Mouse (Mus musculus): ENCODE results near the gene Prr22. TPM values are rescaled to one million over a fixed set of nuclear protein-coding genes. Genes with fewer than 3 reads are reported as not detected.

Prr22 gene
- polyA plus RNA-seq (2014; fragmentation: Nextera tagmentation; extraction: Ambion mirVana): 1.7 and 2.3 TPM in 2 replicates

DNA sequence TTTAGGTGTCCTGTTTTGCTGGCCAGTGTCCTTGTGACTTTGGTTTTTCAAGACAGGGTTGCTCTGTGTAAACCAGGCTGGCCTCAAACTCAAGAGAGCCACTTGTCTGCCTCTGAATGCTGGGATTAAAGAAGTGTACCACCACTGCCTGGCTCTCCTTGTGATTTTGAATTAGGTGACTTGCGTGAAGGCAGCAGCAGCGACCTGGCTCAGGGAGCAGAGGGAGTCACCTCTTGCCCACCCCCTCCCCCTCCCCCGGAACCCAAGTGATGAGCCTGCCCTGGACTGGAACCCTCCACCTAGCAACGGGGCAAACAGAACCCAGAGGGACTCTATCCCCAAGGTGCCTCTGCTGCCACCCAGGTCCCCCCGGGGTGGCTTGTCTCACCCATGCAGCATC lies at the start of gene Prr22:
TSS of gene Prr22 (plus strand) at position 301 of the 400 bp plus-strand sequence.
- Histone ChIP-seq H3K4me1 (ENCODE audit: control insufficient read depth, insufficient read depth, low read length) (peaks cover 3% of the 10 kb centered on the region; the same call in 1 of the 2 replicates), H3K27me3 (ENCODE audit: control insufficient read depth, insufficient read depth, low read length) (no peaks in the 10 kb centered on the region), H3K4me3 (ENCODE audit: low read length) (no peak within 1 kb of the TSS), H3K27ac (ENCODE audit: low read depth, low read length) (no peak within 1 kb of the TSS), H3K9me3 (ENCODE audit: control insufficient read depth, low read length) (no peaks in the 10 kb centered on the region), H3K9ac (ENCODE audit: low read depth, low read length) (no peak within 1 kb of the TSS), H3K4me2 (replicated peaks; ENCODE audit: low read depth, low read length) (no peak within 1 kb of the TSS), H3K36me3 (ENCODE audit: control insufficient read depth, insufficient read depth, low read length) (peaks cover 45% of the 10 kb centered on the region)
- ATAC-seq (ENCODE audit: low FRiP score, low TSS enrichment): no peak
- 93% methylated on average over 5 of the region's 5 CpGs for WGBS

DNA sequence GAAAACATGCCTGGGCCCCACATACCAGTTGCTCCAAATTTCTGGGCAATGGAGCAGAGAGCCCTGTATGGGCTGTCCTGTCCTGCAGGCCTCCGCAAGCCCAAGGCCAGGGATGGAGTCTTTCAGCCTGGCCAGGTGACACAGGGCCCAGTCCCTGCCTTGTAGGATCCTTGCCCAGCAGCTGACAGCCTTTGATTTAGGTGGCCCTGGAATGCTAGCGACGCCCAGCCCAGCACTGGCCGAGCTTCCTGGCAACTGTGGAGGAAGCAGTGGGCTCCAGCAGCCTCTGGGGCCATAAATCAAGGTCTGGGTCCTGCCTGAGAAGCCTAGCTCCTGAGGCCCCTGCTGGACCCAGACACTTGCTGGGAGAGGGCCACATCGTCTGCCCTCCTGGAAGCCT lies 47.6 kb upstream of the Prr22 start:
- no peak overlapping the region for H3K4me2 ChIP-seq (replicated peaks; ENCODE audit: low read depth, low read length)
- peaks cover 24% of the 10 kb centered on the region for H3K4me1 ChIP-seq (ENCODE audit: control insufficient read depth, insufficient read depth, low read length)
- H3K9ac ChIP-seq (ENCODE audit: low read depth, low read length): 0 out of 2 replicates have a peak overlapping the region, but pooled peaks have one; percentile 34
- no peak overlapping the region for H3K4me3 ChIP-seq (ENCODE audit: low read length)
- H3K9me3 ChIP-seq (ENCODE audit: control insufficient read depth, low read length): no peaks in the 10 kb centered on the region
- H3K27me3 ChIP-seq (ENCODE audit: control insufficient read depth, insufficient read depth, low read length): no peaks in the 10 kb centered on the region
- ATAC-seq (ENCODE audit: low FRiP score, low TSS enrichment): peak; percentile 21; the same call in 1 of the 2 replicates
- H3K27ac ChIP-seq (ENCODE audit: low read depth, low read length): peak overlapping the region; percentile 47; the same call in 1 of the 2 replicates
- 9% methylated on average over 5 of the region's 5 CpGs for WGBS
- peaks cover 31% of the 10 kb centered on the region for H3K36me3 ChIP-seq (ENCODE audit: control insufficient read depth, insufficient read depth, low read length)

DNA sequence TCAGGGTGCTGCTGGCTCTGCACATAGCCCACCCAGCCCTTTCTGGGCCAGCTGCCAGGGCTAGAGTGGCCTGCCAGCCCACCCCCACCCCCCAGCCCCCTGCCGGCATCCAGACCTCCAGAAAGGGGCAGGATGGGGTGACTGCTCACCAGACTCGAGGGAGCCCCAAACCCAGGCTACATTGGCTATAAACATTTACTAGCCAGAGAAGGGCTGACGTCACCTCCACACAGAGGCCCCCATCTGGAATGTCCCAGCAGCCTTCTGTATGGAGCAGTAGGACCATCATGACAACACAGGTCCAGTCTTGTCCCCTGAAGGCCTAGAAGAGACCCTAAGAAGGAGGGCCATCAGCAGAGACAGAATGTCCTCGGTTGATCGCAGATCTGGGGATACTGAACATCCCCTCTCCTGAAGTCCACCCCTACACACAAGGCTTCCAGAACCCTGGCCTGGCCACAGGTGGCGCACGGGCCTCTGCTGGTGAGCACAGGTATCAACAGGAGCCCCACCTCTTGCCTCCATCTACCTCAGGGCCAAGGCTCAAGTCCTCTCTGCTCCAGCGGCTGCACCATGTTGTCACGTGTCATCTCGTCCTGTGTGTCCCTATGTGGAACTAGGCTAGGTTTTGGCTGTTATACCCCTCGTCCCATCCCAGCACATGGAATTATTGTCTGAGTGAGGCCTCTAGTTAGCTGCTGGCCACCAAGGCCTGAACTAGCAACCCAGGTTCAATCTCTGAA lies 46.5 kb upstream of the Prr22 start:
- H3K9ac ChIP-seq (ENCODE audit: low read depth, low read length): no peak overlapping the region
- no peak overlapping the region for H3K27ac ChIP-seq (ENCODE audit: low read depth, low read length)
- no peak for ATAC-seq (ENCODE audit: low FRiP score, low TSS enrichment)
- H3K36me3 ChIP-seq (ENCODE audit: control insufficient read depth, insufficient read depth, low read length): peaks cover 31% of the 10 kb centered on the region
- H3K9me3 ChIP-seq (ENCODE audit: control insufficient read depth, low read length): no peaks in the 10 kb centered on the region
- no peak overlapping the region for H3K4me2 ChIP-seq (replicated peaks; ENCODE audit: low read depth, low read length)
- 78% methylated on average over 11 of the region's 11 CpGs for WGBS
- peaks cover 33% of the 10 kb centered on the region for H3K4me1 ChIP-seq (ENCODE audit: control insufficient read depth, insufficient read depth, low read length)
- H3K4me3 ChIP-seq (ENCODE audit: low read length): no peak overlapping the region
- no peaks in the 10 kb centered on the region for H3K27me3 ChIP-seq (ENCODE audit: control insufficient read depth, insufficient read depth, low read length)

DNA sequence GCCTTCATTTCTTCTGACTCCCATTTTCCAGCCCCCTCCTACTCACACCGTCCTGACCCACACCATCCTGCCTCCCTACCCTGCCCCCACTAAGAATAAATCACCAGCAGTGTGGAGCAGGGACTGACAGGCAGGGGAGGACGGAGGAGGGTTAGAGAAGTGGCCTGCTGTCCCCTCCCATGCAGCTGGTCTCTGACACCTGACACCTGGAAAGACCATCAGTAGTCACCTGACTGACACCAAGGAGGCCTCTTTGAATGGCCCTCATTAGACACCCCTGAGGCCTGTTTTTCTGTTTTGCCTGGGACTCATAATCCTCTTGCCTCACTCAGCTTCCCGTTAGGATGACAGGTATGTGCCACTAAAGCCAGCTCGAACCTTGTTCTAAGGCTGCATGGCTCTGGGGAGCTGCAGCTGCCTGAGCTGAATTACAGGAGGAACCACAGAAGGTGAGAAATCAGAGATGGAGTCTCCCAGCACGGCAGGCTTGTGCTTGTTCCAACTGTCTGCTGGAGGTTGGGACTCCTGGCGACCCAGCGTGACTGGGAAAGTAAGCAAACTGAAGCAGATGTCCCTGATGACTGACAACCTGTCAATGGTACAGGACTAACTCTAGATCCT lies 42.9 kb upstream of the Prr22 start:
- Histone ChIP-seq H3K9me3 (ENCODE audit: control insufficient read depth, low read length) (no peaks in the 10 kb centered on the region), H3K4me2 (replicated peaks; ENCODE audit: low read depth, low read length) (no peak overlapping the region), H3K9ac (ENCODE audit: low read depth, low read length) (no peak overlapping the region), H3K36me3 (ENCODE audit: control insufficient read depth, insufficient read depth, low read length) (peaks cover 17% of the 10 kb centered on the region; the same call in 1 of the 2 replicates), H3K4me1 (ENCODE audit: control insufficient read depth, insufficient read depth, low read length) (peaks cover 32% of the 10 kb centered on the region), H3K27ac (ENCODE audit: low read depth, low read length) (peak overlapping the region; percentile 62; the same call in 1 of the 2 replicates), H3K4me3 (ENCODE audit: low read length) (no peak overlapping the region), H3K27me3 (ENCODE audit: control insufficient read depth, insufficient read depth, low read length) (no peaks in the 10 kb centered on the region)
- peak; percentile 78 for ATAC-seq (ENCODE audit: low FRiP score, low TSS enrichment)
- 5% methylated on average over 7 of the region's 7 CpGs for WGBS

DNA sequence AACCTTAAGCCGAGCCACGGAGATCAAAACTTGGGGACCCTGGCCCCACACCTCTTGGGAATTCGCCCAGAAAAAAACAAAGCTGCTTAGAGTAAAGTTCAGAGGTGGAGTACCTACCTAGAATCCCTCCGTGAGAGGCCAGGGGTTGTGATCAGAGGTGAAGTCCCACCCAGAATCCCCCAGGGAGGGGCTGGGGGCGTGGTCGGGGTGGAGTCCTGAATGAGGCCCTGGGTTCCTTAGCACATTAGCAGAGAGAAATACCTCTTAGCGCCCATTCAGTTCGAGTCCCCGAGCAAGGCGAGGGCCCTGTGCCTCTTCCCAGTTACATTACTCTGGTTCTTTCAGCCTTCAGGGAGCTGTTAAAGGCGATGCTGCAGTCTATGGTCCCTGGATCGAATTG lies 42.4 kb upstream of the Prr22 start:
- Histone ChIP-seq H3K4me3 (ENCODE audit: low read length) (no peak overlapping the region), H3K9me3 (ENCODE audit: control insufficient read depth, low read length) (no peaks in the 10 kb centered on the region), H3K27ac (ENCODE audit: low read depth, low read length) (no peak overlapping the region), H3K4me1 (ENCODE audit: control insufficient read depth, insufficient read depth, low read length) (peaks cover 28% of the 10 kb centered on the region), H3K27me3 (ENCODE audit: control insufficient read depth, insufficient read depth, low read length) (no peaks in the 10 kb centered on the region), H3K36me3 (ENCODE audit: control insufficient read depth, insufficient read depth, low read length) (peaks cover 15% of the 10 kb centered on the region; the same call in 1 of the 2 replicates), H3K9ac (ENCODE audit: low read depth, low read length) (no peak overlapping the region), H3K4me2 (replicated peaks; ENCODE audit: low read depth, low read length) (no peak overlapping the region)
- WGBS: 7% methylated on average over 12 of the region's 12 CpGs
- ATAC-seq (ENCODE audit: low FRiP score, low TSS enrichment): 0 out of 2 replicates have a peak, but pooled peaks have one; percentile 6

DNA sequence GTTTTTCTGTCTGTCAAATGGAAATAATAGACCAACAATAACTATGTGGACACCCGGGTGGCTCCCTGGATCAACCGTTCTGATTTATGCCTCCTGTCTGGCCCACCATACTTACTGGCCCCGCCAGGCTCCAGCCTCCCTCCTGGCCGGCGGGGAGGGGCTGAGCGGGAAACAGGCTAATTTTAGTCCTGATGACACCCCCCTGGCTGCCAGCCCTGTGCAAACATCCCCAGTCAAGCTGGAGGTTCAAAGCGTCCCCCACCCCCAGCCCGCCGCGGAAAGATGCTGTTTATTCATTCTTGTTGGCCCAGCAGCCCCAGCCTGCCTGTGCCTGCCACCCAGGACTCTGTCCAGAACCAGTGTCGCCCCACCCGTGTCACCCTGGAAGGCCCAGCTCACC lies 41.9 kb upstream of the Prr22 start:
- Histone ChIP-seq H3K4me1 (ENCODE audit: control insufficient read depth, insufficient read depth, low read length) (peaks cover 23% of the 10 kb centered on the region), H3K36me3 (ENCODE audit: control insufficient read depth, insufficient read depth, low read length) (peaks cover 10% of the 10 kb centered on the region; the same call in 1 of the 2 replicates), H3K9ac (ENCODE audit: low read depth, low read length) (no peak overlapping the region; the same call in 1 of the 2 replicates), H3K4me3 (ENCODE audit: low read length) (no peak overlapping the region), H3K27me3 (ENCODE audit: control insufficient read depth, insufficient read depth, low read length) (no peaks in the 10 kb centered on the region), H3K9me3 (ENCODE audit: control insufficient read depth, low read length) (no peaks in the 10 kb centered on the region), H3K4me2 (replicated peaks; ENCODE audit: low read depth, low read length) (peak overlapping the region; percentile 12; the same call in 1 of the 2 replicates), H3K27ac (ENCODE audit: low read depth, low read length) (no peak overlapping the region)
- peak; percentile 13; the same call in 1 of the 2 replicates for ATAC-seq (ENCODE audit: low FRiP score, low TSS enrichment)
- 9% methylated on average over 12 of the region's 12 CpGs for WGBS

DNA sequence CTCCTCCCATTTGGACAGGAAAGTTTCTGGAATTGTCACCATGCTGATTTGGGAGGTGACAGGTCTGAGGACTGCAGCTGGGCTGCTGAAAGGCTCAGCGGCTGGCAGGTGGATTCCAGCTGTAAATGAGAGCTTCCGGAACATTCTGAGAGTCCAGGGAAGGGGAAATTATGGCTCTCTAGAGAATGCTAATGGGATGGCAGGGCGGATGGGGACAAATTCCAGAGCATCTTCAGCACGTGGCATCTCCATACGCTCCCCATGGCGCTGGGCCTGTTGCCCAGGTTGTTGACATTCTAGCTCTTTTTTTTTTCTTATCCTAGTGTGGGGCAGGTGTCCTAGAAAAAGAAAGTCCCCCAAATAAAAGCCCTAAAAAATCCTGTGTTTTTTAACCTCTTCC lies 40.9 kb upstream of the Prr22 start:
- no peak for ATAC-seq (ENCODE audit: low FRiP score, low TSS enrichment)
- no peaks in the 10 kb centered on the region for H3K27me3 ChIP-seq (ENCODE audit: control insufficient read depth, insufficient read depth, low read length)
- H3K9me3 ChIP-seq (ENCODE audit: control insufficient read depth, low read length): no peaks in the 10 kb centered on the region
- H3K4me1 ChIP-seq (ENCODE audit: control insufficient read depth, insufficient read depth, low read length): peaks cover 19% of the 10 kb centered on the region
- H3K27ac ChIP-seq (ENCODE audit: low read depth, low read length): no peak overlapping the region
- no peak overlapping the region for H3K9ac ChIP-seq (ENCODE audit: low read depth, low read length)
- 47% methylated on average over 6 of the region's 6 CpGs for WGBS
- no peak overlapping the region for H3K4me2 ChIP-seq (replicated peaks; ENCODE audit: low read depth, low read length)
- H3K36me3 ChIP-seq (ENCODE audit: control insufficient read depth, insufficient read depth, low read length): no peaks in the 10 kb centered on the region
- H3K4me3 ChIP-seq (ENCODE audit: low read length): no peak overlapping the region

DNA sequence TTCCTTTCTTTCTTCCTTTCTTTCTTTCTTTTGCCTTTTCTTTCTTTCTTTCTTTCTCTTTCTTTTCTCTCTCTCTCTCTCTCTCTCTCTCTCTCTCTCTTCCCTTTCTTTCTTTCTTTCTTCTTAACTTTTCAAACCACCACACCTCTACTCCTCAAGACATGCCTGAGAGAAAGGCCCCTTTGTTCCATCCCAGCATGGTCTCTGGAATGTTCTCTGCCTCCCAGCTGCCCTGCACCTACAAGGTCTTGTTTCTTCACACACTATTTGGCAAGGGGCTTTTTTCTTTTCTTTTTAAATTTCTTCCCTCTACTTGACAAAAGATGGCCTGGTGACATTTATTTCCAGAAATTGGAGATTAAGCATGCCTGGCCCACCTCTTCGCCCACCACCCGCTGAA lies 40.4 kb upstream of the Prr22 start:
- H3K4me1 ChIP-seq (ENCODE audit: control insufficient read depth, insufficient read depth, low read length): peaks cover 19% of the 10 kb centered on the region
- 61% methylated on average over 2 of the region's 2 CpGs for WGBS
- no peak overlapping the region for H3K4me3 ChIP-seq (ENCODE audit: low read length)
- H3K27me3 ChIP-seq (ENCODE audit: control insufficient read depth, insufficient read depth, low read length): no peaks in the 10 kb centered on the region
- H3K27ac ChIP-seq (ENCODE audit: low read depth, low read length): no peak overlapping the region
- no peaks in the 10 kb centered on the region for H3K36me3 ChIP-seq (ENCODE audit: control insufficient read depth, insufficient read depth, low read length)
- no peak overlapping the region for H3K9ac ChIP-seq (ENCODE audit: low read depth, low read length)
- ATAC-seq (ENCODE audit: low FRiP score, low TSS enrichment): no peak
- H3K9me3 ChIP-seq (ENCODE audit: control insufficient read depth, low read length): no peaks in the 10 kb centered on the region
- no peak overlapping the region for H3K4me2 ChIP-seq (replicated peaks; ENCODE audit: low read depth, low read length)

DNA sequence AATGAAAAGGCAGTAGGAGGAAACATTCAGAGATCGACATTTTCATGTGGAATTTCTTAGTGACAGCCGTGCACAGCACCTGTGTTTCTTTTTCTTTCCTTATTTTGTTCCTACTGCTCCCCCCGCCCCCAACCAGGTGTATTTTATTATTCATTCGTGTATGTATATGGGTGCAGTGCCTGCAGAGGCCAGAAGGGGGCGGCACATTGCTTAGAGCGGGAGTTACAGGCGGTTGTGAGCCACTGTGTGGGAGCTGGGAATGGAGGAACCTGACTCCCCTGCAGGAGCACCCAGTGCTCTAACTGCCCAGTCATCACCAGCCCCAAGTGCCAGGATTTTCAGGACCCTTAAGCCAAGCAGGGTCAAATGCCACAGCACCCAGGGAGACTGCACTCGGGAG lies 33.5 kb upstream of the Prr22 start:
- no peaks in the 10 kb centered on the region for H3K4me1 ChIP-seq (ENCODE audit: control insufficient read depth, insufficient read depth, low read length)
- ATAC-seq (ENCODE audit: low FRiP score, low TSS enrichment): no peak
- 45% methylated on average over 8 of the region's 8 CpGs for WGBS
- H3K4me3 ChIP-seq (ENCODE audit: low read length): no peak overlapping the region
- no peak overlapping the region for H3K27ac ChIP-seq (ENCODE audit: low read depth, low read length)
- no peak overlapping the region for H3K4me2 ChIP-seq (replicated peaks; ENCODE audit: low read depth, low read length)
- H3K27me3 ChIP-seq (ENCODE audit: control insufficient read depth, insufficient read depth, low read length): no peaks in the 10 kb centered on the region
- no peaks in the 10 kb centered on the region for H3K36me3 ChIP-seq (ENCODE audit: control insufficient read depth, insufficient read depth, low read length)
- no peaks in the 10 kb centered on the region for H3K9me3 ChIP-seq (ENCODE audit: control insufficient read depth, low read length)
- no peak overlapping the region for H3K9ac ChIP-seq (ENCODE audit: low read depth, low read length)

All from kidney, embryonic 14.5 days (tissue).